Mouse (Mus musculus) cerebellum, adult 2 months (tissue): ENCODE measurements around the gene Rasl10b. TPM values are rescaled to one million over a fixed set of nuclear protein-coding genes. Genes with fewer than 3 reads are reported as not detected.

Experiments
- DNase-seq, 2 experiments: peaks; one replicate each; pipeline ENCODE4 v3.0.0; 2021
- H3K27ac ChIP-seq: fragments of 200-500 bp; 2 replicates; pipeline ENCODE4 v1.5.1; 2012; ENCODE audit warnings: low read length, control low read depth, inconsistent platforms; ENCODE audit not compliant: insufficient read depth
- H3K27me3 ChIP-seq: fragments of 200-500 bp; 2 replicates; pipeline ENCODE4 v1.6.1; 2012; ENCODE audit warnings: inconsistent platforms, mild to moderate bottlenecking, low read length, moderate library complexity; ENCODE audit not compliant: control insufficient read depth, insufficient read depth
- H3K4me1 ChIP-seq: fragments of 200-500 bp; 2 replicates; pipeline ENCODE4 v1.6.1; 2011; ENCODE audit warnings: low read length; ENCODE audit not compliant: control insufficient read depth, insufficient read depth
- H3K4me3 ChIP-seq: fragments of 200-500 bp; replicated peaks from 2 replicates; pipeline ENCODE3; 2011; ENCODE audit warnings: mild to moderate bottlenecking, low read depth, low read length, control low read depth; ENCODE audit not compliant: insufficient read depth
- CTCF ChIP-seq: fragments of 200-500 bp; IDR thresholded peaks from 2 replicates; pipeline ENCODE4 v1.5.1; 2011; ENCODE audit warnings: low read depth, mild to moderate bottlenecking, control low read depth, low read length, moderate library complexity, borderline replicate concordance; ENCODE audit not compliant: insufficient read depth
- POLR2A ChIP-seq: fragments of 200-500 bp; IDR thresholded peaks from 2 replicates; pipeline ENCODE4 v1.6.1; 2011; ENCODE audit warnings: low read length, control low read depth, borderline replicate concordance; ENCODE audit not compliant: insufficient read depth
- WGBS: fragments of 180-500 bp; shearing (Covaris S2); methylation state at CpG from one replicate; pipeline ENCODE4 v1.1.7; 2018; 5-methylcytosine and 5-hydroxymethylcytosine counted together
- polyA plus RNA-seq: library from polyadenylated mRNA; depleted of rRNA; stranded (reverse); fragments of >200 nt; gene quantifications from 2 replicates; pipeline ENCODE4 v1.2.3, GENCODE M21; 2012; rRNA removed

Rasl10b gene
- polyA plus RNA-seq, 1 experiment = 121 TPM

GRCm38 (mm10) chr11:83457257-83457656 is 48.3 kb downstream of the Rasl10b start:
- H3K27me3 ChIP-seq = no peaks in the 10 kb centered on the region
- no peaks in the 10 kb centered on the region; the same call in 1 of the 2 replicates for H3K4me1 ChIP-seq
- no peak overlapping the region for H3K27ac ChIP-seq
- TF ChIP-seq POLR2A = no peak
- no peak for TF ChIP-seq CTCF
- H3K4me3 ChIP-seq = no peak overlapping the region
- 55% methylated on average over 7 of the region's 7 CpGs for WGBS
- DNase-seq = no peak

- Histone ChIP-seq H3K27me3 (no peaks in the 10 kb centered on the region), H3K27ac (no peak overlapping the region), H3K4me3 (no peak overlapping the region), H3K4me1 (no peaks in the 10 kb centered on the region; the same call in 1 of the 2 replicates)
- TF ChIP-seq POLR2A (no peak), CTCF (no peak)
- DNase-seq = no peak
- 75% methylated on average over 9 of the region's 9 CpGs for WGBS
These were observed 49.1 kb downstream of the Rasl10b start for GRCm38 (mm10) chr11:83457912-83458601.

- Histone ChIP-seq H3K4me1 (peaks cover 9% of the 10 kb centered on the region; the same call in 1 of the 2 replicates), H3K4me3 (peak overlapping the region; percentile 10), H3K27me3 (no peaks in the 10 kb centered on the region), H3K27ac (no peak overlapping the region)
- TF ChIP-seq CTCF (no peak), POLR2A (no peak)
- WGBS = 66% methylated on average over 10 of the region's 10 CpGs
- DNase-seq = peak in 1 of 2 experiments; percentile 5
These were observed 52.6 kb downstream of the Rasl10b start for GRCm38 (mm10) chr11:83461462-83462027.

- peaks cover 17% of the 10 kb centered on the region for H3K4me1 ChIP-seq
- H3K4me3 ChIP-seq = peak within 1 kb of the TSS; percentile 57
- no peaks in the 10 kb centered on the region for H3K27me3 ChIP-seq
- no peak for TF ChIP-seq CTCF
- no peak for TF ChIP-seq POLR2A
- H3K27ac ChIP-seq = peak within 1 kb of the TSS; percentile 17; the same call in 1 of the 2 replicates
- WGBS = under 1% methylated on average over 42 of the region's 42 CpGs
- DNase-seq = peak; percentile 49 to 52
These were observed 53.8 kb downstream of the Rasl10b start, which contains the start of gene Mmp28 for GRCm38 (mm10) chr11:83462711-83463244. Gene Mmp28 (minus strand): TSS chr11:83463071.

- no peaks in the 10 kb centered on the region for H3K27me3 ChIP-seq
- 8% methylated on average over 2 of the region's 2 CpGs for WGBS
- DNase-seq = peak; percentile 86 to 92
- H3K4me3 ChIP-seq = no peak overlapping the region
- TF ChIP-seq POLR2A = no peak
- TF ChIP-seq CTCF = no peak
- H3K27ac ChIP-seq = no peak overlapping the region; the same call in 1 of the 2 replicates
- H3K4me1 ChIP-seq = peaks cover 17% of the 10 kb centered on the region
These were observed 57.0 kb downstream of the Rasl10b start for GRCm38 (mm10) chr11:83465976-83466375.

- H3K4me1 ChIP-seq = peaks cover 17% of the 10 kb centered on the region
- peak; percentile 37 to 45 for DNase-seq
- WGBS = 22% methylated on average over 11 of the region's 11 CpGs
- H3K27ac ChIP-seq = peak overlapping the region; percentile 11; the same call in 1 of the 2 replicates
- H3K4me3 ChIP-seq = no peak overlapping the region
- TF ChIP-seq CTCF = no peak
- no peak for TF ChIP-seq POLR2A
- H3K27me3 ChIP-seq = no peaks in the 10 kb centered on the region
These were observed 58.2 kb downstream of the Rasl10b start for GRCm38 (mm10) chr11:83467120-83467652.

GRCm38 (mm10) chr11:83468765-83469164 is 59.8 kb downstream of the Rasl10b start:
- DNase-seq = no peak
- 96% methylated on average over 3 of the region's 3 CpGs for WGBS
- H3K4me3 ChIP-seq = no peak overlapping the region
- no peaks in the 10 kb centered on the region for H3K27me3 ChIP-seq
- H3K27ac ChIP-seq = no peak overlapping the region
- H3K4me1 ChIP-seq = peaks cover 17% of the 10 kb centered on the region
- TF ChIP-seq POLR2A = no peak
- no peak for TF ChIP-seq CTCF

Other genes starting within 250 kb of the Rasl10b start
- gene Slfn4, start 234.0 kb upstream of the Rasl10b start, polyA plus RNA-seq = 0.03 and 0.13 TPM in 2 replicates
- gene Slfn3, start 217.8 kb upstream of the Rasl10b start, polyA plus RNA-seq = 0.33 and 0.76 TPM in 2 replicates
- 0.03 TPM in 1 of 2 replicates, not detected in the other for gene Slfn14, start 122.4 kb upstream of the Rasl10b start, polyA plus RNA-seq
- gene Ap2b1, start 110.1 kb upstream of the Rasl10b start, polyA plus RNA-seq = 116 and 117 TPM in 2 replicates
- gene Pex12, start 106.6 kb upstream of the Rasl10b start, polyA plus RNA-seq = 8.6 and 9.8 TPM in 2 replicates
- 0.16 and 0.22 TPM in 2 replicates for gene Gas2l2, start 20.3 kb downstream of the Rasl10b start, polyA plus RNA-seq
- gene 1700020L24Rik, start 28.5 kb downstream of the Rasl10b start, polyA plus RNA-seq = 1.5 and 3.1 TPM in 2 replicates
- gene Mmp28, start 53.9 kb downstream of the Rasl10b start, polyA plus RNA-seq = 4.3 and 4.8 TPM in 2 replicates
- 60.0 and 60.1 TPM in 2 replicates for gene Taf15, start 63.9 kb downstream of the Rasl10b start, polyA plus RNA-seq
- gene Heatr9, start 113.0 kb downstream of the Rasl10b start, polyA plus RNA-seq = not detected in 2 replicates
- gene Ccl5, start 121.4 kb downstream of the Rasl10b start, polyA plus RNA-seq = 0.85 and 1.3 TPM in 2 replicates
- 0.62 and 0.87 TPM in 2 replicates for gene Ccl9, start 169.5 kb downstream of the Rasl10b start, polyA plus RNA-seq
- gene Ccl6, start 183.9 kb downstream of the Rasl10b start, polyA plus RNA-seq = 1.0 and 1.7 TPM in 2 replicates
- gene Rpl9-ps1, start 236.5 kb downstream of the Rasl10b start, polyA plus RNA-seq = not detected in 2 replicates
- gene Ccl3, start 240.2 kb downstream of the Rasl10b start, polyA plus RNA-seq = 0.25 and 0.41 TPM in 2 replicates